Mouse (Mus musculus) effector memory CD4-positive, alpha-beta T cell, adult 5 months (primary cell): ENCODE measurements around the gene Olfr877. TPM values are rescaled to one million over a fixed set of nuclear protein-coding genes. Genes with fewer than 3 reads are reported as not detected.

Source experiments
- polyA plus RNA-seq: library from polyadenylated mRNA; unstranded; fragments of 100-300 nt; shearing (Covaris generic); gene quantifications from one replicate; pipeline ENCODE4 v1.2.1, GENCODE M21; 2017

The Olfr877 gene
- 0.14 TPM for polyA plus RNA-seq

GRCm38 (mm10) chr9:37853969-37854368 is at the start of gene Olfr877:
Olfr877 (plus strand) TSS chr9:37854269.

GRCm38 (mm10) chr9:37896661-37897060 is 42.6 kb downstream of the Olfr877 start, which contains the start of gene Olfr145:
Olfr145 (plus strand) TSS chr9:37896724.

Other genes starting within 250 kb of the Olfr877 start
- 0.95 TPM for gene Spa17, start 240.5 kb upstream of the Olfr877 start, polyA plus RNA-seq
- 127 TPM for gene Tbrg1, start 197.0 kb upstream of the Olfr877 start, polyA plus RNA-seq
- gene Panx3, start 185.0 kb upstream of the Olfr877 start, polyA plus RNA-seq = not detected
- gene Olfr160, start 138.0 kb upstream of the Olfr877 start, polyA plus RNA-seq = 0.17 TPM
- gene Olfr874, start 109.2 kb upstream of the Olfr877 start, polyA plus RNA-seq = not detected
- gene Olfr875, start 82.4 kb upstream of the Olfr877 start, polyA plus RNA-seq = not detected
- not detected for gene Olfr876, start 51.2 kb upstream of the Olfr877 start, polyA plus RNA-seq
- gene Olfr145, start 42.5 kb downstream of the Olfr877 start, polyA plus RNA-seq = 0.05 TPM
- gene Olfr878, start 63.6 kb downstream of the Olfr877 start, polyA plus RNA-seq = 0.21 TPM
- 0.17 TPM for gene Olfr881, start 137.6 kb downstream of the Olfr877 start, polyA plus RNA-seq
- not detected for gene Olfr883, start 171.5 kb downstream of the Olfr877 start, polyA plus RNA-seq
- not detected for gene Olfr884, start 192.3 kb downstream of the Olfr877 start, polyA plus RNA-seq
- not detected for gene Olfr885, start 207.1 kb downstream of the Olfr877 start, polyA plus RNA-seq
- gene Olfr887, start 229.8 kb downstream of the Olfr877 start, polyA plus RNA-seq = 0.25 TPM